Mouse (Mus musculus): ENCODE measurements around the gene Syt7.

Gene Syt7

DNA sequence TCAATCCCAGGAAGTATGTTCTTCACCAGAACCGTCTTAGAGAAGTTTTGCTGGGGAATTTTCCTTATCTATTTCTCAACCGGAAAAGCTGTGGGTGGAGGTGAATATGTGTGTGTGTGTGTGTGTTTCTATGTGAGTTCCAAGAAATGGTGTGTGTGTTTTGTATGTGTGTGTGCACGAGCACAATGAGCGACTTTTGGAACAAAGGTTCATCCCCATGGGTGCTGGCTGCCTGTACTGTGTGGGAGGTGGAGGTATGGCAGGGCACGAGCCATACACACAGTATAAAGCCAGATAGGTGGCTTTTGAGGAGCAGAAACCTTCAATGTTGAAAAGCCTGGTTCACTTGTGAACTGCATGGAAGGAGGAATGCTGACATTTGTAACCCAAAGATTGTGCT is 1.2 kb upstream of the Syt7 start:
- no peak for DNase-seq (ENCODE audit: low spot score in 2 of 2)

DNA sequence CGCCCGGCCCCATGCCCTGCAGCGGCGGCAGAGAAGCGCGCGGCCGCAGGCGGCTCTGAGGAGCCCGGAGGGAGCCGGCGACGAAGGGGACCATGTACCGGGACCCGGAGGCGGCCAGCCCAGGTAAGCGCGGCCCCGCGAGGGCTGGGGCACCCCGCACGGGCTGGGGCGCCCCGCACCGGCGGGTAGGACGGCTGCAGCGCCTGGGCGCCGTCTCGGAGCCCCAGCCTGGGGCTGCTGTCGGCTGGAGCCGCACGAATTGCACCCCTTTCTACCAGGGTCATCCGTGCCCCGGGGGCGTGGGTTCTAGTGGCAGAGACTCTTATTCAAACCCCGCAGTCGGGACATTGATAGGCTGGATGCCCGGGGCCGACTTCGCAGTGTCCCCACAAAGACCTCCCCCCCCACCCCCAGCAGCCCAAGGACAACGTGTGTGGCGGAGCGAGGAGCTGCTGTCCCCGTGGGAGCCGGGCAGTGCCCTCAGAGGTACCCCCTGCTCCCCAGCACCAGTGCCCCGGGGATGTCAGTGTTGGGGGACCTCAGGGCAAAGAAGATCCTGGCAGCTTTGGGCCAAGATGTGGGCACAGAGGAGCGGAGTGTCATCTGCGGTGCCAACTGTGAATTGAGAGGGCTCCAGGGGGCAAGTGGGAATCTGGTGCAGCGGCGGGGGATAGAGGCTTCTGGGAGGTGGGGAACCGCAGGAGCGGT is 655 bp downstream of the Syt7 start:
- no peak for DNase-seq (ENCODE audit: low spot score in 2 of 2)

DNA sequence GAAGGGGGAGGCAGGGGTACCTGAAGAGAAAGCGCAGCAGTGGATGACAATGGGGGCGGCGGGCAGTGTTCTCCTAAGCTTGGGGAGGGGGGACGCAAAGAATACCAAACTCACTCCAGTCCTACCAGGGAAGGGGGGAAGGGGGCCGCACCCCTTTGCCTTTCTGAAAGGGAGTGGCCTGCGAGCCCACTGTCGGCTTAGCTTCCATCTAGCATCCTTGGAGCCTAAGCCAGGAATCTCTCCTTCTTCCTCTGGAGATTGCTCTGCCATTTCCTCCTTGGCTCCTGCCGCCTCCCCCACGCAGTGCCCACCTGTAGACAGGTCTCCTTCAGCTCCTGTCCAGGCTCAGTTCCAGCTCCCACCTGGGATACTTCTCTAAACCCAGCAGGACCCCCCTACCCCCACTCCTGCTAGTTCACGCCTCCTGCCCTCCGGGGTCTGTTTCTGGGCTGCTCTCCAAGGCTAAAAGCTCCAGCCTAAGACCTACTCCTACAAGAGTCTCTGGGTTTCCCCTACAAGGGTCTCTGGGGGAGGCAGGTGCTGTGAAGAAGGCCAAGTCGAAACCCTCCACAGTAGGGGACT is 1.3 kb downstream of the Syt7 start:
- DNase-seq (ENCODE audit: low spot score in 2 of 2) = no peak

DNA sequence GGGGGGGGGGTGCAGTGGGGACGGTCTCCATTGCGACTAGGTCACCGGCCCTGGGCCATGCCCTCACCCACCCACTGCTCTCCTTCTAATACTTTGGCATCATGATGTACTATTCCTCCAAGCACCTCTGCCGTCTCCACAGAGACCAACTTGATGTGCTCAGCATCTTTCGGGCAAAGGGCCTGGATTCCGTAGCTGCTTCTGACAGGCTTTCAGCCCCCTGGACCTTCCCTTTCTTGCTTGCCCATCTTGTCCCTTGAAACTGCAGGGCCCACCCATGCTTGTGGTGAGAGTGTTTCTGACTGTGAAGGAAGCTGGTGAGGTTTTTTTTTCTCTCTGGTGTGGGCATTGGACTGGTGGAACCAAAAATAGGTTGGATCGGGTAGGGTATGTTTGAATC is 2.1 kb downstream of the Syt7 start:
- no peak for DNase-seq (ENCODE audit: low spot score in 2 of 2)

DNA sequence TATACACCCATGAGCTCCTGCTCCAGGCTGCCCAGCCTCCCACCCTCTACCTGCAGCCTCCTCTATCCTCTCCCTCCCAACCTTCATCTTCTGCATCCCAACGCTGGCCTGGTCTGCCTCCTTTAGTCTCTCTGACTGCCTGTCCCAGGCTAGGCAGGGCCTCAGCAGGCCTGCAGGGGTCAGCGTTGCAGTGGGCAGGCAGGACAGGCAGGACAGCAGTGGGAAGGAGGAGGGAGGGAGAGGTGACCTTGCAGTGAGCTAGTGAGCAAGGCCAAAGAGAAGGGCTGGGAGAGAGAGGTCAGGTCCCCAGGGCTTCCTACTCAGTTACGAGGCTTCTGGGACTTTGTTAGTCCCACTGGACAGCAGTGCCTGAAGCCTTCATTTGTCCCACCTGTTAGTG is 3.1 kb downstream of the Syt7 start:
- DNase-seq (ENCODE audit: low spot score in 2 of 2) = no peak

DNA sequence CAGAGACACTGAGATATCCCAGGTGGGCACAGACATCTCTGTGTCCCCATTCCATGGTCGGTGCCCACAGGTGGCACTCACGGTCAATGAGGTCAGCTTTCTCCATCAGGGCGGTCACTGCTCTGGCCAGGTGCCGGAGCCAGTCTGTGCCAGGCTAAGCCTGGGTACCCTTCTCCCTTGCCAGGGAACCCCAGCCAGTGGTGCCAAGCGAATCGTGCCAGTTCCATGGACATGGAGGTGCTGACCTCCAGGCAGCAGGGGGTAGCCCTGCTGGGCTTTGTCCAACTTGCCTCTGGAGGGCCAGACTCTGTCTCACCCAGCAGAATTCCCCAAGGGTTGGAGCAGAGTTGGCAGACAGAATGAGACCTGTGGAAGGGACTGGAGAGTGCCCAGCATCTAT is 4.6 kb downstream of the Syt7 start:
- DNase-seq (ENCODE audit: low spot score in 2 of 2) = no peak

DNA sequence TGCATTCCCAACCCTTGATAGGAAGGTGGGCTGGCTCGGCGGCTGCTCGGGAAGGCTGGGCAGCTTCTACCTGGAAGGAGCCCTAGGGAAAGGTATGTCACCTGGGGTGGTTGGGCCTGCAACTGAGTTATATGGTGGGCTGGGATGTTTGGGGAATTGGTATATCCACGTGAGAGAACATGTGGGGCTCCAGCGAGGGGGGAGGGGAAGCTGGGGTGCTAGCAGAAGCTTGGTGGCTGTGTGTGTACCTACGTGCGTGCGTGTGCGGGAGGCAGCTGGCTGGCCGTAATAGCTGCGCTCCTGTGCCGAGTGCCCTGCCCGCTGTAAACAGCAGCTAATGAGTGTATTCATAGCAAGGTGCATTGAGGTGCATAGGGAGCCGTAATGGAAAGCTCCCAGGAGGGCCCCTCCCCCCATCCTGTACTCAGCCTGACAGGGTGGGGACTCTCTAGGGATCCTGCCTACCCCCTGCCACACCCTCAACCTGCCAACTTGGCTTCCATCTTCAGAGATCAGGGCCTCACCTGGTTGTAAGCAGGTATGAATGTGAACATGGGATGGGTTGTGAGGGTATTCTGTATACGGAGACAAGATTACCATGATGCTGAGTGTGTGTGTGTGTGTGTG is 5.1 kb downstream of the Syt7 start:
- DNase-seq (ENCODE audit: low spot score in 2 of 2) = no peak

DNA sequence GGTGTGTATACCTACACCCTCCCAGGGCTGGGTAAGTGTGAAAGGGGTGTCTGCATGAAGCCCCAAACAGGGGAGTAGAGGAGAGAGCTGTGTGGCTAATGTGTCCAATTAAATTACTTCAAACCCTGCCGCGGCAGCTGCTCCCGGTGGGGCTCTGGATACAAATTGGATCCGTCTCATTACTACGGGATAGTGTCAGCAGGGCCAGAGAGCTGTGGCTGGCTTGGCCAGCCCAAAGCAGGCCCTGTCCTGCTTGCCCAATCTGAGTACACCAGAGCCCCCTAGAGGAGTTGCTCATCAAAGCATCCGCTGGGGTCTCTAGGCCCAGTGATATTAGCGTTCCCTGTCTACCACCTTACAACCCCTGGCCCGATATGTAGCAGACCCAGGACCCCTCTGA is 6.3 kb downstream of the Syt7 start:
- DNase-seq (ENCODE audit: low spot score in 2 of 2) = no peak

DNA sequence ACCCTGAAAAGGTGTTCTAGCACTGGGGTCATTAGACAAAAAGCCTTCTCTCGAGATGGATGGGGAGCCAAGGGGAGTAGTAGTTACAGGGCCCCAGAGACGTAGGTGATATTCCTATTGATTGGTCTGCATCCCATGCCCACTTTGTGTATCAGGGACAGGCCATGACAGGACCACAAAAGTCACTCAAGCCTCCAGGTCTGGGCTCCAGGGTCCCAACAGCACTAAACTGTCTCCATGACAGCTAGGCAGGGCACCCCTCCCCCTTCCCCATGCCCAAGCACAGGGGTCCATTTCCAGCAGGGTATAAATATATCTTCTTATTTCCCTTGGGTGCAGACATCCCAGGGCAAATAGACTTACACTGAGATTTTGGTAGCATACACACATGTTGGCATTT is 8.1 kb downstream of the Syt7 start:
- DNase-seq (ENCODE audit: low spot score in 2 of 2) = no peak

DNA sequence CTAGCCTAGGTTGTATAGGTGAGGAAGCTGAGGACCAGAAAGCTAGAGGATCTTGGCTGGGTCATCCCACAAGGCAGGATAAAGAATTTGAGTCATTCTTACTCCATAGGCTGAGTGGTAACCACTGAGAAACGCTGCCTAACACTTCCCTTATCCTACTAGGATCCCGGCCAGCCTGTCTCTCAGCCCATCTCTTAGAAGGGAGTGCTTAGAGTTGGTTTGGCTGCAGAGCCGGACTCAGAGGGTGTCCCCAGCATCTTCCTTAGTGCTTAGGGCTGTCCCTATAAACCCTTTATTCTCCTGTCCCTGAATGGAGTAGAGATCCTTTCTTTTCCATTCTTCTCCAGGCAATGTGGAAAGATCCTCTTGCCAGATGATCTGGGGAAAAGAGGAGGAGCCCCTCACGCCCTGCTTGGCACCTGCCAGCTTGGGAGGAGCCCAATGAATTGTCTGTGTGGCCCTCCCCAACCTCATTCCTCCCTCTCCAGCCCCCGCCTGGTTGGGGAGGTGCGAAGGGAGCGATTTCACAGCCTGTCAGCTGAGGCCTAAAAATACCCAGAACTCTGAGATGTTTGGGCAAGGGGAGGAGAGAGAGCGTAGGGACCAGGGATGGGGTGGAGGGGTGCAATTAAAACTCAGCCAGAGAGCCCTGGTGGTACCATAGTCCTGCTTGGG is 8.7 kb downstream of the Syt7 start:
- DNase-seq (ENCODE audit: low spot score in 2 of 2) = peak; percentile 79 to 86

DNA sequence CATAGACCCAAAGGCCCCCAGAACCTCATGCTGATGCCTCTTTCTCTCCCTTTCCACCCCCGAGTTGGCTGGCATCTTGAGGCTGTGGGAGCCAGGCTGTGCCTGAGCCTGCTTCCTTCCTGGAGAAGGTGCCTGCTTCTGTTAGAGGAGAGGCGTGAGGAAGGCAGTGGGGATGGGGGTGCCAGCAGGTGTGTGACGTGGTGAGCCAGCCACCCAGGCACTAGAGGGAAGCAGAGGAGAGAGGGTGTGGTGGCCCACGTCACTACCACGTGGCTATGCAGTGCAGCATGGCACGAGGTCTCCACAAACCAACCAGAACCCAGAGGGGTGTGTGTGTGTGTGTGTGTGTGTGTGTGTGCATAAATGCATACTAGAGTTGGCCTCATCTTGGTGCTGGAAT is 9.4 kb downstream of the Syt7 start:
- DNase-seq (ENCODE audit: low spot score in 2 of 2) = peak; percentile 92 to 94

DNA sequence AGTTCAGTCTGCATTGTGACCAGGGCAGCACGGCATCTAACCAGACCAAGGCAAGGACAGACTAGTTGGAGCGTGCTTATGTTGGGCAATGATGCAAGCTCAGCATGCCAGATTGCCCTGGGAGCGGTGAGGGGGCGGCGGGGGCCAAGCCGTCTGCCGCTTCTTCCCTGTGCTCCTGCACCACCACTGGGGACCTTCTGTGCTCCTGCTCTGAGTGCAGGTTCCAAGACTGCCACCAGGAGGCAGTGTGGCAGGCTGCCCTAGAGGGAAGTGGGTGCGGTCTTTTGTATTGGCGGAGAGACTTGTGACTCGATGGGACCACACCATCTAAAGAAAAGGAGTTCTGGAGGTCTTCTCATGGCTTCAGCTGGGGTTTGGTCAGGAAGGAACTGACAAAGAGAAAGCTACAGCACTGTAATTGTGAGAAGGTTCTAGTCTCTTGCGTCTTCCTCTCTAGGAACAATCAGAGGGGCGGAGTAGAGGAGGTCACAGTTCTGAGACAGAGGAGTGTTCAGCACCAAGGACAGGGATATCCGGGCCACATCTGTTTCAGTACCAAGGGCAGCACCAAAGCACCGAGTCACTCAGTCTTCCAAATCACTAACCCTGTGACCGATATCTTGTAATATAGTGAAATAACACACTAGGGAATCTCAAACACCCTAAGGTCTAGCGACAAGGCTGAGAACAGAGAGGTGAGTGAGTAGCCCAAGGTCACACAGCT is 14.0 kb downstream of the Syt7 start:
- DNase-seq (ENCODE audit: low spot score in 2 of 2) = no peak

DNA sequence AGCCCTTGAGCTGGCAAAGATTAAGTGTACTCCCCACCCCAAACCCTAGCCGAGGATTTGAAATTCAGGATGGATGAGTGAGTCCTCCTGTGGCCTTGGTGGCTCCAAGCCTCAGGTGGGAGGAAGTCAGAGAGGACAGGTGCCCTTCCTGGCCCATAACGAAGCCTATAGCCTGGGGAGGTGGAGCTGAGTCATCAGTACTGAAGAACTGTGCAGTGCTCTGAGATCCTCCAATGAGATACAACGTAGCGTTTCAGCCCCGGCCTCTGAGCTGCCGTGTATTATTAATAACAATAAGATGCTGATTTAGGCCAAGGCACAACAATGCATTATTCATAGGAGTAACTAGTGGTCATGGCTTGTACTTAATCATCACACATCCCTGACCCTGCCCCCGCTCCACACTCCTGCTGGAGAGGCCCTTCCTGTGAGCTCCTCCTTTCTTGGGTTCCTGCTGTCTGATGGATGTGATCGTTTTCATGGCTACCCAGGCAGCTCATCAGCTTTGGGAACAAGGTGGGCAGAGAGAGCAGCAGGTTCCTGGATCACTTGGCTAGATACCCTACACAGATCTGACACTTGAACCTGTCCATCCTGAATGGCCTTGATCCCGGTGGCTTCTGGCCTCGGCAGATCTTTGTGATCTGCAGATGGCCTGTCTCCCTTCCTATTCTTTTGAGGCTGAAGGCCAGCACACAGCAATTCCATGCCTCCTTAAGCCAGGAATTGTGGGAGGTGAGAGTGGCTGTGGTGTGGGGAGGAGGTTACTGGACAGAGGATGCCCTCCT is 14.9 kb downstream of the Syt7 start:
- DNase-seq (ENCODE audit: low spot score in 2 of 2) = no peak

DNA sequence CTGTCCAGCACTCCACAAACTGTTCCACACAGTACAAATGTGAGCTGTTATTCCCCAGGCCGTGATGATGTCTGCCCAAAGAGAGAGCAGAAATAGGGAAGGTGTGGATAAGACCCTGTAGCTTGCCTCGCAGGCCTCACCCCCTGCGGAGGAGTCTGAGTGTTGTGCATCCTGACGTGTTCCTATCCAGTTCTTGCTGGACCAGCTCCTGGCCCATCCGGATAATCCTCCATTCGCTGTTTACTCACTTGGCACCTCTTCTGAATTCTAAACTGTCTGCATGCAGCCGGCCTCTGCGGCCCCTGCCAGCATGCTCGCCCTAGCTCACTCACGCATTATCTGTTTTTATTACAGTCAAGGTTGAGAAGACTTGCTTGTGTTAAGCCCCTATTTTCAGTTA is 15.5 kb downstream of the Syt7 start:
- DNase-seq (ENCODE audit: low spot score in 2 of 2) = no peak

DNA sequence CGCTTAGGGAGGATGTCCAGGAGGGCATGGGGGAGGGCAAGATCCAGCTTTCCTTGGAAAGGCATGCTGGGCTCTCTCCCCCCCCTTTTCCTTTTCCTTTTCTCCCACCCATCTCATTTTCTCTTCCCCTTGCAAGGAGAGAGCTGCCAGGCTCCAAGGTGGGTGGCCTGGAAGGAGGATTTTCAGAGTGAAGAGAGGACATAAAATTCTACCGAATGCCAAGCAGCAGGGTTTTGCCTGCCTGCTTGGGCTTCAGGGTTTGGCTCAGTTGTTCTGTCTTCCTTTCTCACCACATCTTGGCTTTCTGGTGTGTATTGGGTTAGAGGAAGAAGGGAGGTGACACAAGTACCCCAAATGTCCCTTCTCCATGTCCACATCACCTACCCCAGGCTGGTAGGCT is 16.0 kb downstream of the Syt7 start:
- DNase-seq (ENCODE audit: low spot score in 2 of 2) = no peak

DNA sequence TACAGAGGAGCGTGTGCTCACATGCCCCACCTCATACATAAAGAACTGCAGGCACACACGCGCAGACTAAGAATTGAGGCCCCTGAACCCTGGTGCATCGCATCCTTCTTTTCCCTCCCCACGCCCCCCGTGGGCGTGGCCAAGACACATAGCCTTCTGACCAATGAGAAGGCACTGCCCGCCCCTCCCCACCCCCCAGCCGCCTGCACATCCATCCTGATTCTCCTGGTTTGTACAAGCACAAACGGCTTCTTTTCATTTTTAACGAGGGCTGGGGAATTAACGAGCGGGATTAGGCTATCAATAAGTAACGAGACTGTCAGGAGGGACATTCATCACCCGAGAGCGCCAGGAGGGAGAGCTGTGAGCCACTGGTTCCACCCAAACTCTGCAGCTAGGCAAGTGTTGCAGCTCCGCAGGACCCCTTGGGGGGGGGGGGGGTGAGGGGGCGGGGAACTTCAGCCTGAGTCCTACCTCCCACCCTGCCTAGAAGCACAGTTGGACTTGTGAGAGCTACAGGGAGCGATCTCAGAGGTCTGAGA is 24.9 kb downstream of the Syt7 start:
- DNase-seq (ENCODE audit: low spot score in 2 of 2) = no peak

DNA sequence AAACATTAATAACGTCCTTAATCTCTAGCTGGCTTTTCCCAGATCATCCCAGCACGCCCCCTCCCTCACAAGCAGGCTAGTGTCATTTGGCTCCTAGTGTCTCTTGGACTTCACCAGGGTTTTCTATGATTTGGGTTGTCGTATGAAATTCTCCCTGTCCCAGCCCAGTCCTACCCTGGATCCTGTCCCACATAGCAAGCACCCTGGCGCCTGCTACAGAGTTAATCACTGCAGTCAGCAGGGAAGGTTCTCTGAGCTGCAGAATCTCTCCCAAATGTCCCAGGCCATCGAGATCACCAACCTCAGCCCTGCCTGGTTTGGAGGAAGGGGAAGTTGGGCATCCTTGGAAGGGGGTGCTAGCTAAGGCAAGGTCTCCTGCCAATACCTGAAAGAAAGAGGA is 26.6 kb downstream of the Syt7 start:
- no peak for DNase-seq (ENCODE audit: low spot score in 2 of 2)

DNA sequence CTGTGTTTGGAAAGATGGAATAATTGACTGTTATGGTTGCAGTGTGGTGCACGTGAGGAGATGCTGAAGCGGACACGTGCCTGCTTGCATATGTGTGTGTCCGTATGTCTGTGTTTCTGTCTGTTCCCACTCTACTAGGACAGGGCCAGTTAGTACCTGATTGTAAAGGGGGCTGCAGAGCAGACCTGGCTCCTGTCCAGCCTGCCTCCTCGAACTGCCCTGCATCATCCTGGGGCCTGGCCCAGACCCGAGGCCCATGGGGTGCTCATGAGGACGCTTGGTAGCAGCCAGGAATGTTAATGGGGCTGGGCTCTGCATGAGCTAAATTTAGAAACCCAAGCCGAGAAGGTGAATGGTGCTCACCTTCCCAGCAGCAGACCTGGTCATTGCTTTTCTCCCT is 28.0 kb downstream of the Syt7 start:
- no peak for DNase-seq (ENCODE audit: low spot score in 2 of 2)

DNA sequence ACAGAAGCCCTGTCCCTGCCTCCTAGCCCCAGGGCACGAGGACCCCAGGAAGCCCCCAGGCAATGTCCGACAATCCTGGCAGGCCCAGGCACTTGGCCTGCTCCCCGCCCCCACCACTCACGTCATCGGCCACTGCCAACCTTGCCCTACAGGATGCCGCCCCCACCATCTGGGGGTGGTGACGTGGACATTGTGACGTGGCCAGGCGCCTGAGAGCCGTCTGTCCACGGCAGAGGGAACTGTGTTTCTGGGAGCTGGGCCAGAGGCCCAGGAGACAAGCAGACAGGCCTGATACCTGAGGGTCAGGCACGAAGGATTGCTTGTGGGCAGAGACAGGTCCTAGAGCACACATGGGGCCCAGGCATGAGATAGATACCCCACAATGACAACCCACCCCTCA is 28.5 kb downstream of the Syt7 start:
- peak; percentile 60 to 71 for DNase-seq (ENCODE audit: low spot score in 2 of 2)

DNA sequence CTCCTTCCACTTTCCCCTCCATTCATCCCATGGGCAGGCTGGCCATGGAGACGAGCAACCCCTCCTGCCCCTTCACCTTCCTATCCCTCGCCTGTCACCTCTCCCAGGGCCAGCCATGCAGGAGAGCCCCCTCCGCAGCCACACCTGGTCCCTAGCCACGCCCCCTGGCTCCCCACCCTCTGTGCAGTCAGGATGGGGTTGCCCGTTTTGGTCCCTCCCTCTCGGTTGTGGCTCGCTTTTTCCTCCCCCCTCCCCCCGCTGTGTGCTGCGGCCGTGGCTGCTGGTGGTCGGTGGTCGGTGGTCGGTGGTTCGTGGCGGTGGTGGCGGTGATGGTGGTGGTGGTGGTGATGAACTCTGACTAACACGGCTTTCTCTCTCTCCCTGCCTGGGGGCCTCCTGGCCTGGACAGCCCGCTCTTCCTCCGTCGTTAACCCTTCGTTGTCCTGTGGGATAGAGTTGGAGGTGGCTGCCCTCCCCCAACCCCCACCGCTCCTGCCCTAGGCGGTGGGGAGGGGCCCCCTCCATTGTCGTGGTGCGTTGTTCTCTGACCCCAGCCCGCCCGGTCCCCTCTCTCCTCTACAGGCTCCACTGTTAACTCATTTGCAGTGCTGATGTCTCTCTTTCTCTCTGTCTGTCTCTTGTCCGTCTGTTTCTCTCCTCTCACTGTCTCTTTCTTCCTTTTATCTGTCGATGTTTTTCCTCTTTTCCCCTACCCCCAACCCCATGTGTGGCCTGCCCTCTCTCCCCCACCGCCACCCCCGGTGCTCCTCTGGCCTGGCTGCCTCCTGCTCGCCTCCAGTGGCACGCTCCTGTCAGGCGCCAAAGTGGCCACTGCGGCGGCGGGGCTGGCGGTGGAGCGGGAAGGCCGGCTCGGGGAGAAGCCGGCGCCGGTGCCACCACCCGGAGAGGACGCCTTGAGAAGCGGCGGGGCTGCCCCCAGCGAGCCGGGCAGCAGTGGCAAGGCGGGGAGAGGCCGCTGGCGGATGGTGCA is 33.4 kb downstream of the Syt7 start:
- no peak for DNase-seq (ENCODE audit: low spot score in 2 of 2)

Data from right cerebral cortex, postnatal 36 days (tissue).